Mouse (Mus musculus): ENCODE data around the gene Ikbip. TPM values are rescaled to one million over a fixed set of nuclear protein-coding genes. Genes with fewer than 3 reads are reported as not detected.

The Ikbip gene
- total and polyA plus RNA-seq, 3 experiments, result 9.9 to 12.3 TPM; not detected in 1

GRCm38 (mm10) chr10:91071768-91072167 is 11.0 kb upstream of the Ikbip start:
- no peaks in the 10 kb centered on the region for H3K27me3 ChIP-seq (ENCODE audit: control insufficient read depth in 1 of 2, insufficient read depth in 2 of 2, low read length in 2 of 2)
- H3K9me3 ChIP-seq (replicated peaks; ENCODE audit: insufficient read depth, low read length), result no peaks in the 10 kb centered on the region
- no peaks in the 10 kb centered on the region for H3K79me2 ChIP-seq (ENCODE audit: control insufficient read depth, insufficient read depth, low read length, poor library complexity)
- peaks cover 0 to 8% of the 10 kb centered on the region in 2 experiments; a peak in 2 of 4 replicates for H3K36me3 ChIP-seq (ENCODE audit: control insufficient read depth in 1 of 2, insufficient read depth in 2 of 2, low read length in 2 of 2)
- H3K4me3 ChIP-seq (ENCODE audit: control insufficient read depth in 1 of 2, insufficient read depth in 1 of 2, low read depth in 2 of 2, low read length in 2 of 2), result no peak overlapping the region
- H3K4me1 ChIP-seq (ENCODE audit: control insufficient read depth in 1 of 2, insufficient read depth in 2 of 2, low read length in 2 of 2), result no peaks in the 10 kb centered on the region
- no peak for TF ChIP-seq CHD1 (IDR thresholded peaks at IDR 0.05; ENCODE audit: low read depth, low read length)
- 0 out of 2 replicates have a peak, but pooled peaks have one; percentile 22 for TF ChIP-seq SIN3A (IDR thresholded peaks at IDR 0.05; ENCODE audit: low read length)
- TF ChIP-seq ZC3H11A (IDR thresholded peaks at IDR 0.05; ENCODE audit: low read depth, low read length), result peak; percentile 57
- no peak for TF ChIP-seq POLR2A (IDR thresholded peaks at IDR 0.05; ENCODE audit: control insufficient read depth in 1 of 2, insufficient read depth in 1 of 2, low read depth in 1 of 2, low read length in 2 of 2, poor library complexity in 1 of 2)
- TF ChIP-seq SMC3 (IDR thresholded peaks at IDR 0.05; ENCODE audit: low read depth, low read length), result peak; percentile 64
- TF ChIP-seq RAD21 (IDR thresholded peaks at IDR 0.05; ENCODE audit: low read depth, low read length), result peak; percentile 78
- no peak for TF ChIP-seq MAX (IDR thresholded peaks at IDR 0.05; ENCODE audit: low read length)
- peak in 1 of 3 experiments; percentile 70; a peak in 2 of 6 replicates for TF ChIP-seq CTCF (IDR thresholded peaks at IDR 0.05 in 2 of 3, conservative IDR thresholded peaks at IDR 0.05 in 1 of 3; ENCODE audit: control insufficient read depth in 1 of 3, insufficient read depth in 1 of 3, low read depth in 2 of 3, low read length in 3 of 3, poor library complexity in 1 of 3, severe bottlenecking in 1 of 3)
- DNase-seq (ENCODE audit: low read depth, low spot score), result peak; percentile 49
- H3K27ac ChIP-seq (ENCODE audit: control insufficient read depth, low read depth, low read length), result no peak overlapping the region
- no peak overlapping the region for H3K9ac ChIP-seq (ENCODE audit: control insufficient read depth, low read depth, low read length, poor library complexity, severe bottlenecking)

- Histone ChIP-seq H3K9ac (ENCODE audit: control insufficient read depth, low read depth, low read length, poor library complexity, severe bottlenecking) (no peak overlapping the region), H3K27ac (ENCODE audit: control insufficient read depth, low read depth, low read length) (no peak overlapping the region), H3K79me2 (ENCODE audit: control insufficient read depth, insufficient read depth, low read length, poor library complexity) (no peaks in the 10 kb centered on the region), H3K27me3 (ENCODE audit: control insufficient read depth in 1 of 2, insufficient read depth in 2 of 2, low read length in 2 of 2) (no peaks in the 10 kb centered on the region), H3K9me3 (replicated peaks; ENCODE audit: insufficient read depth, low read length) (no peaks in the 10 kb centered on the region), H3K4me1 (ENCODE audit: control insufficient read depth in 1 of 2, insufficient read depth in 2 of 2, low read length in 2 of 2) (no peaks in the 10 kb centered on the region), H3K4me3 (ENCODE audit: control insufficient read depth in 1 of 2, insufficient read depth in 1 of 2, low read depth in 2 of 2, low read length in 2 of 2) (no peak overlapping the region), H3K36me3 (ENCODE audit: control insufficient read depth in 1 of 2, insufficient read depth in 2 of 2, low read length in 2 of 2) (peaks cover 0 to 4% of the 10 kb centered on the region in 2 experiments; a peak in 2 of 4 replicates)
- no peak for DNase-seq (ENCODE audit: low read depth, low spot score)
- no peak for TF ChIP-seq ZNF384 (IDR thresholded peaks at IDR 0.05; ENCODE audit: low read depth, low read length)
- no peak for TF ChIP-seq ETS1 (IDR thresholded peaks at IDR 0.05; ENCODE audit: low read depth, low read length)
- TF ChIP-seq RCOR1 (IDR thresholded peaks at IDR 0.05; ENCODE audit: low read depth, low read length), result no peak
- no peak for TF ChIP-seq ZKSCAN1 (IDR thresholded peaks at IDR 0.05; ENCODE audit: low read depth, low read length)
- TF ChIP-seq BHLHE40 (IDR thresholded peaks at IDR 0.05; ENCODE audit: borderline replicate concordance, low read depth, low read length), result no peak
- TF ChIP-seq GABPA (IDR thresholded peaks at IDR 0.05; ENCODE audit: low read depth, low read length), result no peak
- no peak for TF ChIP-seq SMC3 (IDR thresholded peaks at IDR 0.05; ENCODE audit: low read depth, low read length)
- no peak for TF ChIP-seq MXI1 (IDR thresholded peaks at IDR 0.05; ENCODE audit: low read depth, low read length)
- no peak for TF ChIP-seq JUND (IDR thresholded peaks at IDR 0.05; ENCODE audit: low read depth, low read length)
- no peak for TF ChIP-seq POLR2AphosphoS2 (IDR thresholded peaks at IDR 0.05; ENCODE audit: low read length)
- no peak for TF ChIP-seq ZMIZ1 (IDR thresholded peaks at IDR 0.05; ENCODE audit: low read depth, low read length)
These were observed 9.4 kb upstream of the Ikbip start for GRCm38 (mm10) chr10:91073345-91073744.
